Mouse (Mus musculus) 416B (cell line): ENCODE data around the gene Psd.

ENCODE experiments used
- DNase-seq: peaks from one replicate; pipeline ENCODE4 v3.0.0; 2011; ENCODE audit warnings: low read depth

Psd gene

GRCm38 (mm10) chr19:46305432-46306267 lies 21.3 kb downstream of the Psd start:
- peak; percentile 89 for DNase-seq

- DNase-seq: no peak
These were observed 22.0 kb downstream of the Psd start for GRCm38 (mm10) chr19:46304908-46305333.

DNA sequence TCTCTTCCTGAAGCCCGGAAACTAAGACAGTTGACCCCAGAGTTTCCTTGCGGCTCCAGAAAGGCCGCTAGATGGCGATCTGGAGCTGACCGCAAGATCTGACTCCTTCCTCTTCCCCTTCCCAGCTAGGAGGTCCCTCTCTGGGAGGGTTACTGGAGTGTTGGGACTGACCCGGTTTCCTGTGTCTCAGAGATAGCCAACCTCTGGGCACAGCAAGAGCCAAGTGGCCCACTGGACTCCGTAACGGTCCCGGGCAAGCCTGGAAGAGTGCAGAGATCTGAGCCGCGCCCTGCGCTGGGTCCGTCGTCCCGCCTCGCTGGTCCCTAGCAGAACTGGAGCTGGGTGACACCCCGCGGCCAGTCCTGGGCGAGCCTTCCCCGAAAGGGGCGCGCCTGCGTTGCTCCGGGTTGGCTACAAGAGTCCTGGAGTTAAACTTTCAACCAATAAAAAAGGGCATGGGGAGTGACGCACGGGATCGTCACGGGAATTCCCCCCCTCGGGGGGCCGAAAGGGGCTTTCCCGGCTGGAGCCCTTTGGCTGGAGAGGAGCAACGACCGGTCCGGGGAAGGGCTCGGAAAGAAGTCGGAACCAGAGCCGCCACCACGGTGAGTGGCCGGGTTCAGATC lies 22.6 kb downstream of the Psd start, which contains the start of gene Nfkb2:
Nfkb2 (plus strand) TSS at position 105 of the 626 bp plus-strand sequence.
- peak; percentile 96 for DNase-seq

GRCm38 (mm10) chr19:46303251-46304215 lies 23.4 kb downstream of the Psd start:
- no peak for DNase-seq

DNA sequence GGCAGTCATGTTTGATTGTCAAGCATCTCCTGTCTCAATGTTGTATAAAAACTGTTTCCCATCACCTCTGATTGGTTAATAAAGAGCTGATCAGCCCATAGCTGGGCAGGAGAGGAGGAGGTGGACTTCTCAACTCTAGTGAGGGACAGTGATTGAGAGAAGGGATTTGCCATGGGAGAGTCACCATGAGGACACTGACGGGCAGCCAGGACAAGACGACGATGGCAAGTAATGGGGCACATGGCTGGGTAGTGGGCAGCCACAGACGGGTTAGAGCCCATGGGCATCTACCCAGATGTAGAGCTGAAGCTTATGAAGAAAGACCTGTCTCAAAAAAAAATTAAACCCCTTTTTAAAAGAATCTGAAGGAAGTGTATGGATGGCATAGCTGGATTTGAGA lies 24.4 kb downstream of the Psd start:
- no peak for DNase-seq

DNA sequence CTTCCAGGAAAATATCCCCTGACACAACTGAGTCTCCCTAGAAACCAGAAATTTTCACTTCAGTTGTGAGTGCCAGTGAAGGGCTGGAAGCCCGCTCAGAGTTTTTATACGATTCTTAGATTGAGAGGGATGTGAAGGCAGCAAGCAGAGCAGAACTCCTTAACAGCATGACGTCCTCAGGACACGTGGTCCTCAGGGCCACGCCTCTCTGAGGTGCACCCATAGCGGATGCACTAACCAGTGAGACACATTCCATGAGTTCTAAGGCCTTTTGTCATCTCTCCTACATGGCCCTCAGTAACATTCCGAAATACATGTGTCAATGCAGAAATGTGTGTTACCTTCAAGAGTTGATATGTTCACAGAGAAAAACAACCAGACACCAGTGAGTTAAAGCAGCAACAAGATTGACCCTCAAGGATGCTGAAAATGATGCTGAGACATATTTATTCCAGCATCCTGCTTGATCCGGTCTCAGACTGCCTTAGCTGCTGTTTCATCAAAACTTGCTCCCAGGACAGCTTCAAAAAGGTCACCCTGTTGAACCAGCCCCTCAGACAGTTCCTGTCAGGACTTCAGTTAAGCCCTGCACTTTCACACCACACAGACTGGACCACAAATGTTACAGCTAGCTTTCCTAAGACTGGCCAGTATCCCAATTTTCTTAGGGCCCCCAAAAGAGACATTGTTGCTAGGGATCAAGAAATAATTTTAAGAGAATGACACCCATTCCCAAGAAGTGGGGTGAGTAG lies 26.5 kb downstream of the Psd start:
- DNase-seq: no peak

DNA sequence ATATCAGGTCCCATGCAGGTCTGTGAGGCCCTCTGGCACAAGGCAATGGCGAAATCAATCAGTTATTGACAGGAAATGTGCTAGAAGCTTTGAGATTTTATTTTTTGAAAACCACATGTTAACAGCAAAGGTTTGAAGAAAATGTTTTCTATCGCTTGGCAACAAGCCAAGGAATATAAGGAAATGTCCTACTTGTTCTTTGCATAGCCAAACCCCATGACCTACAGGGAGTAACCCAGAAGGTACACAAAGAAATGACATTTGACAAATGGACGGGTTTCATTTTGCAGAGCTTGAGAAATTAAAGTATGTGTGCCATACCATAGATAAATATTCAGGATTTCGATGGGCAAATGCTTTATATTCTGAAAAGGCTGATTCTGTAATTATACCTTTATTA lies 30.0 kb downstream of the Psd start:
- no peak for DNase-seq

GRCm38 (mm10) chr19:46290535-46291105 lies 36.3 kb downstream of the Psd start:
- no peak for DNase-seq

DNA sequence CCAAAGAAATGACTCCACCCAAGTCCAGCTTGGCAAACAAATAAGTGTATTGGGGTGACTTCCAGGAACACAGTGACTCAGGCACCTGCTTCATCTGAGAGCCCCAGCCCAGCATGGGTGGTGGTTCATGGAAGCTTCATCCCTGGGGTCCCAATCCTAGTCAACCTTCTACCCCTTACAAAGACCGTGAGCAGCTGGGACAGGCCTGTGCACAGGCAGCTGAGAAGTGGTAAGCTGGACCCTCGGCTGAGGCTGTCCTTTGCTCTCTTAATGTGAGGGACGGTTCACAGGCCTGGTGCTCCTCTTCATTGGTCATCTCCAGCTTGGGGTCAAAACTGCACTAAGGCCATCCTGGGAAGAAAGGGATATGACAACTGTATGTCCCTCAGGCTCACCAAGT lies 39.4 kb downstream of the Psd start:
- DNase-seq: no peak

- DNase-seq: no peak
These were observed 40.0 kb downstream of the Psd start for GRCm38 (mm10) chr19:46286926-46287325.

DNA sequence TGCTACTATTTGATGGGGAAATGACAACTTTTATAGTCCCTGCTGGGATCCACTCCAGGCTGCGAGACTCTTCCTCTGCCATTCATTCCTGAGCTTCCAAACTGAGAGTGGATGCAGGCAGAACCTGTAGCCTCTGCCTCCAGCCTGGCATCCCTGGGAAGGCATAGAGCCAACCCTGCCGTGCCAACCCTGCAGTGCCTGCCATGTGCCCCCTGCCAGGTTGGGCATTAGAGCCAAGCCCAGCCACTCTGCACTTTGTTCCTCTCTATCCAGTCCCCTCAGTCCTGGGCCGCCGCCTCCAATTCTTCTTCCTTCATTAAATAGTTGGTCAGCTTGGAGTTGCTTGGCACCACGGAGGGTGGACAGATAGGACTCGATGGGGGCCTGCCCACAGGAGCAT lies 40.9 kb downstream of the Psd start:
- DNase-seq: no peak

DNA sequence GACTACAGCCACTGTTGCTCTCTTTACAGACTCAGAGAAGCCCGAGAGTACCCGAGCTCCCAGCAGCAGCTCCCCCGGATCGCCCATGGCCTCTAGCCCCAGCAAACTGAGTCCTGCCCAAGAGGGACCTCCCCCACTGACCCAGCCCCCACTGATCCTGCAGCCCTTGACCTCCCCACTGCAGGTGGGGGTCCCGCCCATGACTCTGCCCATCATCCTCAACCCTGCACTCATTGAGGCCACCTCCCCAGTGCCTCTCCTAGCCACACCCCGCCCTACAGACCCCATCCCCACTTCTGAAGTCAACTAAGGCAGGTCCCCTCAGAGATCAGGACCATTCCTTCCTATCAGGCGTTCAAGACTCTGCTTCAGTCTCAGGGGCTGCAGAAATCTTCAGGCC lies 41.3 kb downstream of the Psd start:
- DNase-seq: no peak

- no peak for DNase-seq
These were observed 42.3 kb downstream of the Psd start for GRCm38 (mm10) chr19:46284686-46285085.

DNA sequence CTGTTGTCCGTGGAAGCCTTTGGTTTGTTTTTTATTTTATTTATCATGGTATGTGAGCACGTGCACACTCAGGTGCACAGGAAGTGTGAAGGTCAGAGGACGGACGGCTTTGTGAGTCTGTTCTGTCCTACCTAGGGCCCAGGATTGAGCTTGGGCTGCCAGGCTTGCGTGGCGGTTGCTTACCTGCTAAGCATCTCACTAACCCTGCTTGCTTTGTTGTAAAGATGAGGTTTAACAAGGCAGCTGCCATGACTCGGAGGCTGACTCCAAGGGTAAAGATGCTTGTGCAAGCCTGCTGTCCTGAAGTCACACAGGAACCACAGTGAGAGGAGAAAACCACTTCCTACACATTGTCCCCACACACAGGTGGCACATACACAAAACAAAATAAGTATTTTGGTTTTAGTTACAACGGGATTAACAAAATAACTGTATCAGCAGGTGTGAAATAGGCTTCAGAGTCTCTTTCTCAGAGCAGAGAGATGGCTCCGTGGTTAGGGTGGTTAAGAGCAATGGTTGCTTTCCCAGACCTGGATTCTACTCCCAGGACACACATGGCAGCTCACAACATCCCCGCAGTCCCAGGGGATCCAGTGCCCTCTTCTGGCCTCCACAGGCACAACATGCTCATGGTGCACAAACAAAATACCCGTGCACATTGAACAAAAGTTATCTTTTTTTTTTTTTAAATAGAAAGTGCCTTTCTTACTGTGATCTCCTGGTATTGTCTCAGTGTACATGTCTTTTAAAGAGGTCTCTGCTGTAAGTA lies 44.7 kb downstream of the Psd start:
- no peak for DNase-seq

DNA sequence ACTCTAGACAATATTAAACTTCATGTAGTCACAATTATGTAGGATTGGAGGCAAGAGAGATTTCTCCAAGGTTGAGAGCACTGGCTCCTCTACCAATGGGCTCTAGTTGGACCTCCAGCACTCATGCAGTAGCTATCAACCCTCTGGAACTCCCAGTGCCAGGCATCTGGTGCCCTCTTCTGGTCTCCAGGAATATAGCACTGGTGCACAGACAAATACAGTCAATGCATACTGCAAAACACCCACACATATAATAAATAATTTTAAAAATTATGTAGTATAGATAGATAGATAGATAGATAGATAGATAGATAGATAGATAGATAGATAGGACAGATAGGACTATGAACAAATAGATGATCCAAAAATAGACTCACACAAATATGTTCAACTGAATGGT lies 51.6 kb downstream of the Psd start:
- DNase-seq: peak; percentile 53

- peak; percentile 26 for DNase-seq
These were observed 62.2 kb downstream of the Psd start for GRCm38 (mm10) chr19:46264762-46265161.
